Mouse (Mus musculus): Measurements from ENCODE around the gene Jmjd1c.

Jmjd1c gene

DNA sequence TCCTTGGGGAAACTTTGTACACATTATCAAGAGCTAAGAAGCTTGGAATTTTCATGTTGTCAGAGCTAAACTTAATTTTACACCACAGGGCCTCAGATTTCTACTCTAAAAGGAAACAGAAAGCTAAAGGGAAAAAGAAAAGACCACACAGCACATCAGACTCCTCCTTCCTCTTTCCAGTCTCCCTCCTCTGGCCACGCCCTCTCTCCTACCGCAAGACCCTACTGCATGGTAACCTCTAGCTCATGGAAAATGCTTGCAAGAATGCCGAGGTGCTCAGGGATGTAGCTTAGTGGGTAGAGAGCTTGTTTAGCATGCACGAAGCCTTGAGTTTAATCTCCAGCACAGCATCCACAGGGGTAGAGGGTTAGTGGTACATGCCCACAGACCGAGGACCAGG lies 24.0 kb upstream of the Jmjd1c start:
- DNase-seq (ENCODE audit: low spot score in 2 of 2) = no peak

DNA sequence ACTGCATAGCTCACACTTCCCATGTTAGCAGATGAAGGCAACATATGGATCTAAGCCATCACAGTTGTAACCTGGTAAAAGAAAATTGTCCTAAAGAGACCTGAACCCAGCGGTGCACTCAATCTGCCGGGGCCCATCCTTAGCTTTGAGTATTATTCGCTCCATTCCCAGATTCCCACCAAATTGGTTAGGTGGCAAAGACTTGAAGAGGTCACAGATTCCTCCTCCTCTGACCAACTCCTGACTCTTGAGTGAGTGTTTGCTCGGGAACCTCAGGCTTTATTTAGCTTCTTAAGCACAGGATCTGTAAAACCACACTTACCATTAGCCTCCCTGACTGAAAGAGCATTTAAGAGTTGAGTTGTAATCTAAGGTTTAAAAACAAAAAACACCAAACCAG lies 23.3 kb upstream of the Jmjd1c start:
- DNase-seq (ENCODE audit: low spot score in 2 of 2) = no peak

DNA sequence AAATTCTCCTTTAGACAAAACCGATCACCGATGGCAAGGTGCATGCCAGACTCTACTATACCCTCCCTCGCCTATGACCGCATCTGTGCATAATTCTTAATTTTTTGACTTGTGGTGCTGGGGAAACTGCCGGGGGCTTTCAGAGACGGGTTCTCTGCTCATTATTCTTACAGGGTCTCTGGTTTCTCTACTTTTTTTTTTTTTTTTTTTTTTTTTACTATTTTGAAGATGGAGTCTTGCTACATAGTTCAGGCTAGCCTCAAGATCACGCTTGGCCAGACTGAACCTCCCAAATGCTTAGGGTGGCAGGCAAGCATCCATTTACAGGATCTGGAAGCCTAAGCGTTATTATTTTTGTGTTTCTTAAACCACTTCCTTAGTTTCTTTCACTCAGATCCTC lies 22.3 kb upstream of the Jmjd1c start:
- DNase-seq (ENCODE audit: low spot score in 2 of 2) = no peak

DNA sequence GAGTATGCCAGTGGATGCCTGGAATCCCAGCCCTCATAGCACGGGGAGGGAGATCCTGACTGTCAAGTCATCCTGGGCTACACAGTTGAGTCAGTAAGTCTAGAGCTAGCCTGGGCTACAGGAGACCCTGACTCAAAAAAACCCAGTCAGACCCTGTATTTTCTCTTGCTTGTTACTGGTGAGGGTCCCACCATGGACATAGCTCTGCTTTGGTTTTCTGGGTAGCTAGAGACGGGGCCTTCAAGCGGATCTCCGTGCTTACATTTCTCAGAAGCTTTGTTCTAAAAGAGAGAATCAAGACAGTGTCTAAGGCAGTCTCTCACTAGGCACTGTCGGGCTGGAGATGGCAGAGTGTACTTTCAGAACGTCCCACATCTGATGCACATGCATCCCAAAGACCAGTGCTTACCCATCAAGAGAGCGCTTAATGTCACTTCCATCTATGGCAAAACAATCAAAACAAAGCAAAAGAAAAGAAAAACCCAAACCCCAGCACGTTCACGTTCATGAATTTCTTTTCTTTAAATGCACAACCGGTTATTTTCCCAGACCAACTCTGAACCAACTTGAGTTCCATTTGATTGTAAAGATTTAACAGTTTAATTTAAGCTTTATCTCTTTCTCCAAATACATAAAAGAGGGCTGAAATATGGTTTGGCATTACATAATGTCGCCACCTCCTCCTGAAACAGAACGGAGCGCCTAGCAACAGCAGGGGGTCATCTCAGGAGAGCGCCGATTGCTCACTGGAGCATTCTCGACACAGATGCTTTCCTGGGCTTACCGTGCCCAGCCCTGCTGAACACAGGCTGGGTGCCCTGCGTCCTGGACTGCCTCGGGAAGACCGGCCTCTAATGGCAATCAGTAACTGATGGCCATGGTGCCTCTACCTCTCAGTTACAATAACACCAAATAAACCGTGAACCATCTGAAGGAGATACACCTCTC lies 19.7 kb upstream of the Jmjd1c start:
- no peak for DNase-seq (ENCODE audit: low spot score in 2 of 2)

DNA sequence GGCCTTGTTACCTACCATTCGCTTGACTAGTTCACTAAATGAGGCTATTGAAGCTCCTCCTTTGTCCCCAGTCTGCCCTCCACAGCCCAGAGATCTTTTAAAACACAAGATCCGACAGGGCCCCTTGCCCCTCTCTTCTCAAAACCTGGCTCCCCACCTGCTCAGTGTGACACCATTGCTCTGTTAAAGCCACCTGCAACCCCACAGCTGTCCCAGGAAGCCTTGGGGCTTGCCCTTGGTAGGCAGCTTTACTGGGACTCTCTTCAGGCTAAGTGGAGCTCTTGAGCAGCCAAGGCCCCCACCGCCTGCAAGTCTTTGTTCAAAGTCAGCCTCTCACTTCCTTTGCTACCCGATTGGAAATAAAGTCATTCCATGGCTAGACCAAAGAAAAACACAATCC lies 16.9 kb upstream of the Jmjd1c start:
- no peak for DNase-seq (ENCODE audit: low spot score in 2 of 2)

DNA sequence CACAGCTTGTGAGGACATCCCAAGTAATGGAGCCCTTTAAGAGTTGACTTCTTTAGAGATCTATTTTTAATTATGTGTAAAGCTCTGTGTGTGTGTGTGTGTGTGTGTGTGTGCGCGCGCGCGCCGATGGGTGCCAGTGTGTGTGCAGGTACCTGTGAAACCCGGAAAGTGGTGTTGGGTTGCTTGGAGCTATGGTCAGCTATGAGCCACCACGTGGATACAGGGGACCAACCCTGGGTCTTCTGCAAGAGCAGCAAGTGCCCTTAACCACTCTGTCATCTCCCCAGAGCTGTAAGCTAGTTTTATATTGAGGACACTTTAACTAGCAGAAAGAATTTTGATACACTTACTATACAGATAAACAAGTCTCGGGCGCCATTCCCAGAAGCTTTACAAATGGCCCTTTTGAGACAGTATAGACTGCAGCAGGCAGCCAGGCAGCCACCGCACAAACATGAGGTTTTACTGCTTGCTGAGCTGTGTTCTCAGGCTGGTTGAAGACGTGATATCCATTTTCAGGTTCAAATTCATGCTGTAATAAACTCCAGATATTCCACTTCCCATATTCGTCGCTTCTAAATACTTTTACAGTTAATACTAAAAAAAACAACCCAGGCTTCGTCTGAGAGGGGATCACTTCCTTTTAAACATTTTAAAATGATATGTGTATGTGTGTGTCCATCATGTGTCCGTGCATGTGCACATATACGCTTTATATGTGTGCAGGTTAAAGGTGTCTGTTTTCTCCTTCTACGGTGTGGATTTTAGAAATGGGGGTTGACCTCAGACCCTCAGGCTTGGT lies 14.5 kb upstream of the Jmjd1c start:
- no peak for DNase-seq (ENCODE audit: low spot score in 2 of 2)

DNA sequence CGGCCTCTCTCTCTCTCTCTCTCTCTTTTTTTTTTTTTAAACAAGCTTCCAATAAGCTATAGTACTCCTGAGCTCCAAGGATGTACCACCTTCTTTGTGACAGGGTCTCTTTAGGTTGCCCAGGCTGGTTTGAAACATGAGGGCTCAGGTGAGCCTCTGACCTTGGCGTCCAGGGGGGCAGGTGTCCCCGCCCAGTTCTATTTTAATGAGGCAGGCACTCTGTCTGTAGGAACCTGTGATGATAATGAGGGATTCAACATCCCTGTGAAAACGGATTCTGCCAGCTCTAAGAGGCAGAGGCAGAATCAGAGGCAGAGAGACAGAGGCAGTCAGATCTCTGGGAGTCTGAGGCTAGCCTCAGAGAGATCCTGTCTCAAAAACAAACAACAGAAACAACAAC lies 13.4 kb upstream of the Jmjd1c start:
- DNase-seq (ENCODE audit: low spot score in 2 of 2) = no peak

DNA sequence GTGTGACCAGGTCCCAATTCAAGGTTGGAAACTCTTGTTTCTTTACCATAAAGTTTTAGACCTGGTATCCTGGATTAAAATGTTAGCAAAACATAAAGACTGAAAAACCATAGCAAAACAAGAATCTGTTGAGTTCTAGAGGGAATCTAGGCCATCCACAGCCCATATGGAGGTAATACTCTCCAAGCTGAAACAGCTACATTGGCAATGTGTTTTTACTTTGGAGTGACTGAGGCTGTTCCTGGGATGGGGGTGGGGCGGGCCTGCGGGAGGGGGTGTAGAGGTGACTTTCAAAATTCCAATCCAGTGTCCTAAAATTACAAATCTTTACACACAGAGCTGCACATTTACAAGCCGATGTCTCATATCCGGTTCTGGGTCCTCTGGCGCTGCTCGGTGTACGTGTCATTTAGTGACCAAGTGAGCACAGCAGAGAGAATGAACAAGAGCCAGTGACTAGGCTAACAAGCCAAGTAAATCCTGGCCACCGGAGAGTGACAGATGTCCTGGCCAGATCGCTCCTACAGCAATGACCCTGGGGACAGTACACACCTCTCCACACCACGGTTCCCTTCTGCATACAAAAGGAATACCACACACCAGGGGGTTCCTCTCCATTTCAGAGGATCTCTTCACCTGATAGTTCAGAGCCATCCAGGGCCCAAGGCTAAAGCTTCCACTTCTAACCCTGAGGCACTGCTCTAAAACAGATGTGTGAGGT lies 12.3 kb upstream of the Jmjd1c start:
- no peak for DNase-seq (ENCODE audit: low spot score in 2 of 2)

DNA sequence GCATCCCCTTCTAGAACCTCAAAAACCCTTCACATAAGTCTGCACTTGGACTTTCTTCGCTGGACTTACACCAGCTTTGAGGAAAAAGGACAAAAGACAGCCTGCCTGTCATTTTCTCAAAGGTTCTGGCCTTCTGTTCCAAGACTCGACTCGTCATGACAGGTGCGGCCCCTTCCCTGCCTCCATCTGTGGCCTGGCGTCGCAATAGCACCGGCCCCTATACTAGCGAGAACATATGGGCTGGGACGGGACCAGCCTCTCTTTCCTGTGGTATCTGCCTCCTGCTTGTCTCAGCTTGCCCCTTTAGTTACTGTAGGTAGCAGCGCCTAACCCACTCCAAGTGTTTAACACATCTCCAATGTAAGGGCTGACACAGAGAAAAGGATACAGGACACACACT lies 10.8 kb upstream of the Jmjd1c start:
- DNase-seq (ENCODE audit: low spot score in 2 of 2) = no peak

DNA sequence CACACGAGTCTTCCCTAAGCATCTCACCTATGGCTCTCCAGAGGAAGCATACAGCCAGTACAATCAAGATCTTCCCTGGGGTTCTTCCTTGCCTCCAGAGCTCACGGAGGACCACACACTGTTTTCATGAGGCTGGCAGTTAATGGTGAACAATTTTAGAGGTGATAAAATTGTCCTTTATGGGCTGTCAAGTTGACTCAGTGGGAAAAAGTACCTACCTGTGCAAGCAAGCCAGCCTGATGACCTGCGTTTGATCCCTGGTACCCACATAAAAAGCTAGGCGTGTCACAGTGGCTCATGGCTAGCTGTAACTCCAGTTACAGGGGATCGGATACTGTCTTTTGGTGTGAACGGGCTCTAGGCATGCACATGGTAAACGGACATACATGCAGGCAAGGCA lies 10.0 kb upstream of the Jmjd1c start:
- no peak for DNase-seq (ENCODE audit: low spot score in 2 of 2)

DNA sequence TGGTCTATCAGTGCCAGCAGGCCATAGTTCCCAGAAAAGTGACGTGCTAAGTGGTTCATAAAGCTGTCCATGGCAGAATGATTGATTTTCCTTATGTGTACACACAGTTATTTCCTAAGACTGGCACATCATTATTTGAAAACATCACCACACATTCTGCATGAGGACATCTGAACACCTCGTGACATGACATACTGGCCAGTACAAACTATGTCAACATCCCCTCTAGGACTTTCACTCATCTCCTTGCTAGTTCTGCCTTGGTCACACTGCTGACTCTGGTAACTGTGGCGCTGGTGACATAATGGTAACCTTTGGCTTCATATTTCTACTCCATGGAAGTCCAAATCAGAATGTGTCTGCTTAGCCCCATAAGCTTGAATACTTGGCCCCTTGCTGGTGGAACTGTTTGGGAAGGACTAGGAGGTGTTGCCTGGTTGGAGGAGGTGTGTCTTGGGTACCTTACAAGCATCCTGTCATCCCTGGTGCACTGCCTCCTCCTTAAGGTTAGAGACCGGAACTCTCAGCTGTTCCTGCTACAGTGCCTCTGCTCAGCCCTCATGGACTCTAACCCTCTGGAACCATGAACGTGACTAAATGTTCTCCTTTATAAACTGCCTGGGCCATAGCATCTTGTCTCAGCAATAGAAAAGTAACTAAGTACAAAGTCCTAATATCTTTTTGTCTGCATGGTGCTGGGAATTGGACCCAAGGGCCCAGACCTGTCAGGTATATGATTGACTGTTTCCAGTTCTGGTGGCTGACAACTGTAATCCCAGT lies 8.3 kb upstream of the Jmjd1c start:
- DNase-seq (ENCODE audit: low spot score in 2 of 2) = no peak

DNA sequence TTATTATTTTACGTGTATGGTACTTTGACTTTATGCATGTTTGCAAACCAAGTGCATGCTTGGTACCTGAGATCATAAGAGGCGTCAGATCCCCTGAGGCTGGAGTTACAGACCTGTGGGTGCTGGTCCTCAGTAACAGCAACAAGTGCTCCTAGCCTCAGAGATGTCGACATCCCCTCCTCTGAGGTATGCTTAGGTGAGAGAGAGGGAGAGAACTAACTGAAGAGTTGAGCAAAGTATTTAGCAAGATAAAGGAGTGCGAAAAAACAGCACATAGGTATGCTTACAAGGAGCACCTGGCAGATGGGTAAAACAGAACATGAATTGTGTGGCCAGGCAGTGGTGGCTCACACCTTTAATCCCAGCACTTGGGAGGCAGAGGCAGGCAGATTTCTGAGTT lies 5.3 kb upstream of the Jmjd1c start:
- no peak for DNase-seq (ENCODE audit: low spot score in 2 of 2)

DNA sequence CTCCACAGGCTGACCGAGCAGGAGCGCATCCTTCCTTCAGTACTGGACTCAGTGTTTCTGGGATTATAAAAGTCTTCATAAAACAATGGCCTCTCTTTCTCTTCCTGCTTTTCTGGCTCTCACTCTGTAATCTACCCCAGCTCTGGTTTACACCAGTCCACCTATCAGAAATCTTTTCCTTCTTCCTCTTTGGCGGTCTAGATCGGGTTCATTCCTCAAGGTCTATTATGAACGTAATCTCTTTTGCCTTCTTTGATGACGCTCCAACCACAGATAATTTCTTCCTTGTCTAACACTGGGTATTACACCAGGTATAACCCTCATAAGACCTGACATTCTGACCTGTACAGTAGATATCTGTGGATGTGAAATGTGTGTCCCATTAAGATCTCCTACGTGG lies 1.0 kb upstream of the Jmjd1c start:
- no peak for DNase-seq (ENCODE audit: low spot score in 2 of 2)

DNA sequence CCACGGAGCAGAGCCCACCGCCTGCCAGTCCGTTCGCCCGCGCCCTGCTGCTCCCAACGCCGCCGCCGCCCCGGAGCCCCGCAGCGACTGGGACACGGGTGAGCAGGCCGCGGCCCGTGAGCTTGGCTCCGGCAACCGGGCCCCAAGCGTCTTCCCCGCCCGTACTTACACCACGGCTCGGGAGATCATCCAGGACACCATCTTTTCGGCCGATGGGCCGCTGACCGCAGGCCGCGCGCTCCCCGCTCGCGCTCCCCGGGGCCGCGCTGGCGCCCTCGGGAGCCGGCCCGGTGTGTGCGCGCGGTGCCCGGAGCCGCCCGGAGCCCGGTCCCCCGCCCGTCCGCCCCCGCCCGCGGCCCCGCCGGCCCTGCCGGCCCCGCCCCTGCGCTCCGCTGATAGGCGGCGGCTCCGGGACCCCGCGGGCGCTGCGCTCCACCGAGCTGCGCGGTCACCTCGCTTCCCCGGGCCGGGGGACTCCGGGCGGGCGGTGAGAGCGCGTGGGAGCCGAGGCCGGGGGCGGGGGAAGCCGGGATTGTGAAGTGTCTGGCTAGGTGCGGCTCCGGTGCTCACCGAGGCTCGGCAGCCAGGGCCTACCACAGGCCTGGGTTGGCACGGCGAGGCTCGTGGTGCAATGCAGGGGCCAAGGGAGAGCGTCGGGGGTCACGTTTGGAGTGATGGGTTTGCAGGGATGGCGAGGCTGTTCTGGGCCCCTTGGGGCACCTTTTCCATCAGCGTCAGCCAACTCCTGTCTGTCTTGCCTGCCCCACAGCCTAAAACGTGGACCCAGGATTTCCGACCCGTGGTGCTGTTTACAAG lies 904 bp downstream of the Jmjd1c start, which contains the start of gene Reep3:
Reep3 (minus strand) TSS at position 325 of the 816 bp plus-strand sequence.
- DNase-seq (ENCODE audit: low spot score in 2 of 2) = peak; percentile 64 to 84

DNA sequence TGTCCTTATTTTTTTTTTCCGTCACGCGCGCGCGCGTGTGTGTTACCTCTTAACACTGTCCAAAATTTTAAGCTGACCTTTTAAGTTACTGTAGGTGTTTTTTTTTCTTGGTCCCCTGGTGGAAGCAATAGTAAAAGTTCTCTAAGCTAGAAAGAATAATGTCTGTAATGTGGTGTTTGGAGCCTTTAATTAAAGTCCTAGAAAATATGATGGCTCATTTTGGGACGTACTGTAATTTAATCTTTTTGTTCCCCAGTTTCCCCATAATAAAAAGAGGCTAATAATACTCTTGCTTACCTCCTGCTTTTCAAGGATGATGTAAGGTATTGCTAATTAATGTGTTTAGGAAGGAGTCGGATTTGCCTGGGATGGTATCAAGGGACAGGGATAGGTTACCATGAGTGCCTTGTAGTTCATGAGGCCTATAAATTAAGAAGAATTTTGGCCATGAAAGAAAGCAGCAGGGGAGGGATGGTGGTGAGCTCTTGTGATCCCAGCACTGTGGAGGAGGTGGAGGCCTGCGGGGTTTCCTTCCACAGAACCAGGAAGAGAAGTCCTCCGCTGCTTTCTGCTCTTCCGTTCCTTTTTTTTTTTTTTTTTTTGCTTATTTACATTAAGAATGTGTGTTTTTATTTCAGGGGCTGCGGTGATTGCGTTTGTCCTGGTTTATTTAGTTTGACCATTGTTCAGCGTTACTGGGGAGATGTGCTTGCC lies 1.7 kb downstream of the Jmjd1c start:
- no peak for DNase-seq (ENCODE audit: low spot score in 2 of 2)

DNA sequence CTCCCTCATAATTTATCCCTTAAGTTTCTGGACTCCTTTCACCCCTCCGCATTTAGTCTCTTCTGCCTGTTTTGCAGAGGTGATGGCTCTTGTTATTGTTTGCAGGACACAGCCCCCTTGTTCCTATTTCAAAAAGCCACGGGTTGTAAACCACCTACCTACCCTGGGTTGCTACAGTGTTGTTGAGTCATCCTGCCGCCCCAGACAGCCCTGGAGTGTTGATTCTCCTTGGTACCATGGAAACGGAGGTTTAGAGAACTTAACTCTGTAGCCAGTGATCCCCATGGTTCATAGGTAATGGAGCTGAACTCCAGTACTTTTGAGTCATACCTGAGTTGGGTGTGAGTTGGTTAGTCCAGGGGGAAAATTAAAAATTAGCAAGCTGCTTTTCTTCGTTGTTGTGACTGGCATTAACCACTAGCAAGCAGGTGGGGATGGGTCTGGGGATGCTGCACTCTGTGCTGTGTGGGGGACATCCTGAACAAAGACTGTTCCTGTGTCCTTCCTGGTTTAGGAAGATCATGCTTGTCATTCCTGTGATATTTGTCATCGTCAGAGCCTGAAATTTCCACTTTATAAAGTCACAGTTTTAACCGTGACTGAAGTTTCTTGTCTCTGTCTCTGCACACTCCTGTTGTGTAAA lies 2.6 kb downstream of the Jmjd1c start:
- DNase-seq (ENCODE audit: low spot score in 2 of 2) = no peak

DNA sequence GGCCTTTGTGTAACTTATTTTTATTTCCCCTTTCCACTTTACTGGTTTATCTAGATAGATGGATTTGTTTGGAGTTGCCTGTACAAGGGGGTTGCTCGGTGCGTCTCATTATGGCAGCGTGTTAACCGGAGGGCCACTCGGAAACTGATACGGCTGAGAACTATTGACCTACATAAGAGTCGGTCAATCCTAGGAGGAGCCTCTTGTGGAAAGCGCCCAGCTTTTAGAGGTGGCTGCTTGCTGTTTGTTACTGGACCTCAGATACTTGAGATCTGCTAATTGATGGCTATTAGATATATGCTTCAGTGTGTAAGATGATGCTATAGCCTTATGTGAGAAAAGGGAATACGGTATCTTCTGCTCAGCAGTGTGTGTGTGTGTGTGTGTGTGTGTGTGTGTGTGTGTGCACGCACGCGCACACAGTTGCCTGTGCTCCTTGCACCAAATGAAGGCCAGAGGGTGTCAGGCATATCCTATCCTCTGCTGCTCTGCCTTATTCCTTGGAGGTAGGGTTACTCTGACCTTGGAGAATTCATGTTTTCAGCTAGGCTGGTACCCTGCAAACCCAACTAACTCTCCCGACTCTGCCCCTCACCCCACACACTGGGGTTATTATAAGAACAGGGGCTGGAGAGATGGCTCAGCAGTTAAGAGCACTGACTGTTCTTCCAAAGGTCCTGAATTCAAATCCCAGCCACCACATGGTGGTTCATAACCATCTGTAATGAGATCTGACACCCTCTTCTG lies 3.4 kb downstream of the Jmjd1c start:
- DNase-seq (ENCODE audit: low spot score in 2 of 2) = no peak

DNA sequence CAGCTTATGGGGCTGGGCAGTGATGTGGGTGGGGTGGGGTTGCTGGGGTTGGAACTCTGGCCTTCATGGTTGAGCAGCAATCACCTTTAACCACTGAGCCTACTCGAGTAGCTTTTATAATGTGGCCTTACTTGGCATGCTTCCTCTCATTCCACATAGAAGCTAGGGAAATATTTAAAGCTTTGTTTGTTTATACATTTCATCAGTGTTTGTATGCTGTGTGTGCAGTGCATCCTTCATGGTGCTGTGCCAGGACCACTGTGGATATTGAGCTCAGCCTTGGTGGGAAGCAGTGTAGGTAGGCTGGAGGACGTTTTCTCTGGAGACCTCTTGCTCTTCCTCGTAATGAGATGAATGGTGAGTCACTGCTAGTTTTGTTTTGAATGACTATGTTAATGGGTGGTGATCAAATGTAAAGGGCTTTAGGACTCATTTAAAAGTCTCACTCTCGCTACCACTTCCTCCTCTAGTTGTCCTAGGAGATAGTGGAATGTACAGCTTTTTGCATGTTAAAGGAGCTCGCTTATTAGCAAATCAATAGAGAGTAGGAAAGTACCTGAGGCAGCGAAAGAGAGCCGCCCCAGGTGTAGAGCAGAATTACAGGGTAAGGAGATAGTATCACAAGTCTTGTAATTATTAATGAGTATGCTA lies 4.2 kb downstream of the Jmjd1c start:
- DNase-seq (ENCODE audit: low spot score in 2 of 2) = no peak

All from spleen, postnatal 4 days (tissue).